Mouse (Mus musculus) cerebellum, adult 2 months (tissue): ENCODE measurements around the gene Prkcb.

Experiments
- CTCF ChIP-seq: fragments of 200-500 bp; IDR thresholded peaks from 2 replicates; pipeline ENCODE4 v1.5.1; 2011; ENCODE audit warnings: low read depth, mild to moderate bottlenecking, control low read depth, low read length, moderate library complexity, borderline replicate concordance; ENCODE audit not compliant: insufficient read depth
- POLR2A ChIP-seq: fragments of 200-500 bp; IDR thresholded peaks from 2 replicates; pipeline ENCODE4 v1.6.1; 2011; ENCODE audit warnings: low read length, control low read depth, borderline replicate concordance; ENCODE audit not compliant: insufficient read depth

- TF ChIP-seq CTCF (no peak), POLR2A (no peak)
Observed at GRCm38 (mm10) chr7:122613876-122614275, 325.3 kb downstream of the Prkcb start.
